Mouse (Mus musculus) olfactory bulb, adult 2 months (tissue): ENCODE results near the gene Gm525. TPM values are rescaled to one million over a fixed set of nuclear protein-coding genes. Genes with fewer than 3 reads are reported as not detected.
"Not testable (repeated sequence)": the region's sequence is repeated elsewhere in the genome, so short reads cannot be mapped to it uniquely, and the experiment has no call there.

Experiments
- H3K27ac ChIP-seq: fragments of 200-500 bp; 2 replicates; pipeline ENCODE4 v1.5.1; 2012; ENCODE audit warnings: low read depth, low read length; ENCODE audit not compliant: insufficient read depth
- H3K4me1 ChIP-seq: fragments of 200-500 bp; 2 replicates; pipeline ENCODE4 v1.6.1; 2012; ENCODE audit warnings: low read length; ENCODE audit not compliant: control insufficient read depth, insufficient read depth
- H3K4me3 ChIP-seq: fragments of 200-500 bp; 2 replicates; pipeline ENCODE4 v1.5.1; 2012; ENCODE audit warnings: mild to moderate bottlenecking, low read depth, low read length, moderate library complexity; ENCODE audit not compliant: insufficient read depth
- CTCF ChIP-seq: fragments of 200-500 bp; IDR thresholded peaks from 2 replicates; pipeline ENCODE4 v1.5.1; 2012; ENCODE audit warnings: low read depth, mild to moderate bottlenecking, low read length, moderate library complexity; ENCODE audit not compliant: insufficient read depth
- POLR2A ChIP-seq: fragments of 200-500 bp; IDR thresholded peaks from 2 replicates; pipeline ENCODE4 v1.6.1; 2012; ENCODE audit warnings: mild to moderate bottlenecking, low read depth, low read length, moderate library complexity; ENCODE audit not compliant: insufficient read depth
- WGBS: fragments of 180-500 bp; shearing (Covaris S2); methylation state at CpG from one replicate; pipeline ENCODE4 v1.1.7; 2018; 5-methylcytosine and 5-hydroxymethylcytosine counted together
- polyA plus RNA-seq: library from polyadenylated mRNA; stranded (reverse); fragments of >200 nt; gene quantifications from 2 replicates; pipeline ENCODE4 v1.2.4, GENCODE M21; 2012; ENCODE audit warnings: low replicate concordance; ENCODE audit not compliant: missing spikeins, insufficient read depth, insufficient read length

Gm525 gene
- polyA plus RNA-seq, 1 experiment = not detected

DNA sequence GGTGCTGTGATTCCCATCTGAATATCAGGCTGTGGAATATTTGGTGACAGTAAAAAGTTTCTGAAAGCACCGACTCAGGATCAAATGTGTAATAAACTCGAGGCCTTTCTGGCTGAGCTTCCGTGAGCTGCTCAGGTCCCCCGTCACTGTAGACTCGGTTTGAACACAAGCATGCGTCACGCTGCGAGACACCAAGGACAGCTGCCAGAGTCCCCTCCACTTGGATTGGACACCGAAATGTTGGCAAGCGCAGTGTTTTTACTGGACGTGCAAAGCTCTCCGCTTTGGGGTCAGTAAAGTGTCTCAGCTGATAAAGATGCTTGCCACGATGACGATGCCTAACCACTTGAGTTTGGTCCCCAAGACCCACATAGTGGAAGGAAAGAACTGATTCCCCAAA, 5.0 kb upstream of the Gm525 start:
- no peak overlapping the region for H3K27ac ChIP-seq
- TF ChIP-seq CTCF (no peak), POLR2A (no peak)
- no peaks in the 10 kb centered on the region for H3K4me1 ChIP-seq
- 85% methylated on average over 14 of the region's 14 CpGs for WGBS
- H3K4me3 ChIP-seq = no peak overlapping the region

DNA sequence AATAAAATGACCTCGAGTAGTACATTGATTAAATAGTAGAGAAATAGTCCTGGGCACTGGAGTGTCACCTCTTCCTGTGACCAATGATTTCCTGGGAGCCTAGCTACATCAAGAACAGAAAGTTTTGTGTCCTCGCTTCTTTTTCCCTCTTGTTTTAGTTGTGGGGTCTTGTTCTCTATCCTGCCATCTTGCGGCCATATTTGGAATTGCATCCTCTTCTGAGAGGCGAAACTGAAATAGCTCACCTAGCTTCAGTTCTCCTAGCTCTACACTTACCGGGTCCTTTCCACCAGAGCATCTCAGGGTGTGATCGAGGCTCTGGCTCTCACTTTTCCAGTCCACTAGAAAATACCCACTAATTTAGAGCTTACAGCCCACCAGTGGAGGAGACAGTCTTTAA, 4.3 kb upstream of the Gm525 start:
- no peaks in the 10 kb centered on the region for H3K4me1 ChIP-seq
- no peak overlapping the region for H3K27ac ChIP-seq
- 16% methylated on average over 6 of the region's 6 CpGs for WGBS
- no peak overlapping the region for H3K4me3 ChIP-seq
- TF ChIP-seq CTCF (no peak), POLR2A (no peak)

DNA sequence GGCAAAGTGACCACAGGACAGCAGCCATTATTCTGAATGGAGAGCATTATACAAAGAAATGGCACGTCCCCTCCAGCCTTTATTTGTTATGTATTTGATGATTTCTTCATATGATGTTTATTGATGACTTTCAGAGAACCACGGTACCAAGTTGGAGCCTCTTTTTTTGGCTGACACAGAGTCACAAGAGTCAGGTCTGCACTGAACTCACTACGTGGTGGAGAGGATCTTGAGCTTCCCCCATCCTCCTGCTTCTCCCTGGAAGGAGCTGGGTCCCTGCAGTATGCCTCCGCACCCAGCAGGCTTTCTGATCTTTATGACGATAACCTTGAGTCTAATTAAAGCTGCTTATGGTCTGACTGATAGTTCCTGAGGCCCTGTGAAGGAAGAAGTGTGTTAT, 2.1 kb upstream of the Gm525 start:
- 80% methylated on average over 5 of the region's 5 CpGs for WGBS
- TF ChIP-seq CTCF (no peak), POLR2A (no peak)
- Histone ChIP-seq H3K4me3 (no peak overlapping the region), H3K4me1 (no peaks in the 10 kb centered on the region), H3K27ac (no peak overlapping the region)

DNA sequence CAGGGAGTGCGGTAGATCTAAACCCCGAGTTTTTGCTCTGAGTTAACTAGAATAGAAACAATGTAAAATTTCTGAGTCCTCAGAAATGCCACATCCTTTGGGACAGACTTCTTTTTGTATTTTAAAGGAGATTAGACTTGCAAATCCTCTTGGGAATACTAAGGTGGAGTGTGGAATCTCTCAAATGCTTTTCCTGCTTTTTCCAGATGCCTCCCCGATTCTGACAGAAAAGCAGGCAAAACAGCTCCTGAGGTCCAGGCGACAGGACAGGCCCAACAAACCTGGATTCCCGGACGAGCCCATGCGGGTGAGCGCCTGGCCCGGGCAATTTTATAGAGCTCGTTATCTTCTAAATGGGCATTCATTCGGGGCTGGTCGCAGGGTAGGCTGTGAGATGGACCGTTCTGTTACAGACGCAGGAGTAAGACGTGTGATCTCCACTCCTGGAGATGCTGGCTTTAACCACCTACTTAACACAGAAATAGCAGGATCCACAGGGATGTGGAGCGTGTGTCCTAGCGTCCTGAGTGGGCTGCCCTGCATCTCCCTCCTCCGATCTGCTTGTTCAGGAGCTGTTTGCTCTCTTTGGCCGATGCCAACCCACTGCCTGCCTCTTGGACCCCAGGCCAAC, 1.3 kb downstream of the Gm525 start:
- WGBS = 64% methylated on average over 19 of the region's 19 CpGs
- TF ChIP-seq POLR2A (no peak), CTCF (no peak)
- H3K27ac ChIP-seq = no peak overlapping the region
- no peaks in the 10 kb centered on the region for H3K4me1 ChIP-seq
- no peak overlapping the region for H3K4me3 ChIP-seq

DNA sequence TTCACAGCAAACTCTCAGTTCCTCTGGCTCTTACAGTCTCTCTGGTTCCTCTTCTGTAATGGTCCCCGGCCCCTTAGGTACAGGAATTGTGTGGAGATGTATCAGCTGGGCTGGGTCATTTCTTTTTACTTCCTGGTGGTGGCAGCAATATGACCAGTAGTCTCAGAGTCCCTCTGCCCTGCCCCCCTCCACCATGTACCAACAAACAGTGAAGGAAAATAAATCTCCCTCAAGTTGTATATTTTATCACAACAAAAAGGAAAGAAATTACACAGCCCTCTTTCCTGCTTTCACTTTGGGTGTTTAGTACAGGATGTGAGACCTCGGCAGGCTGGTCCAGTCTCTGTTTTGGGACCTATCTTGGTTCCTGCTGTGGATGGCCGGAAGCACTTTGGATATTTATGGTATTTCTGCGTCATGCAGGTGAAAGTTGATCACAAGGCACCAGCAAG, 2.8 kb downstream of the Gm525 start:
- WGBS = 93% methylated on average over 4 of the region's 4 CpGs
- Histone ChIP-seq H3K4me3 (no peak overlapping the region), H3K4me1 (no peaks in the 10 kb centered on the region), H3K27ac (no peak overlapping the region)
- TF ChIP-seq CTCF = no peak
- no peak for TF ChIP-seq POLR2A

DNA sequence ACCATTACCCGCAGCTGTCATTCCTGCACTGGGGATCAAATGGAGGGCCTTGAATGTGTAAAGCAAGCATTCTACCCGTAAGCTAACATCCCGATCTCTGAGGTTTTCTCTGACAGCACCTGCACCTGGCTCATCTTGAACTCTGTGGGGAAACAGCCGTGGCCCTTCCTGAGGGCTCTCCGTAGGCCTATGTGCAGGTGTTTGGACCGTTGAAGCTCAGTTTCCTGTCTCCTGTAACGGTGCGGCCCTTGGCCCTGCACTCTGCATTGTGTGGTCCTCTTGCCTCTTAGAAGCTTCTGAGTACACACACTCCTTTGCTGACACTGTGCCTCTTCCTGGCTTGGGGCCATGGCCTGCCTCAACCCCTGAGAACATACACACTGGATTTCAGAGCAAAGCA, 4.0 kb downstream of the Gm525 start:
- 93% methylated on average over 8 of the region's 8 CpGs for WGBS
- Histone ChIP-seq H3K4me1 (no peaks in the 10 kb centered on the region), H3K4me3 (no peak overlapping the region), H3K27ac (no peak overlapping the region)
- TF ChIP-seq POLR2A (no peak), CTCF (no peak)

- WGBS = 95% methylated on average over 3 of the region's 3 CpGs
- Histone ChIP-seq H3K4me1 (no peaks in the 10 kb centered on the region), H3K27ac (no peak overlapping the region), H3K4me3 (no peak overlapping the region)
- no peak for TF ChIP-seq CTCF
Measured at GRCm38 (mm10) chr11:89078305-89078704, 4.7 kb downstream of the Gm525 start.

GRCm38 (mm10) chr11:89078996-89079680, 5.5 kb downstream of the Gm525 start:
- no peak overlapping the region for H3K4me3 ChIP-seq
- 90% methylated on average over 16 of the region's 16 CpGs for WGBS
- no peak overlapping the region for H3K27ac ChIP-seq
- no peaks in the 10 kb centered on the region for H3K4me1 ChIP-seq
- TF ChIP-seq CTCF = no peak
- no peak for TF ChIP-seq POLR2A

DNA sequence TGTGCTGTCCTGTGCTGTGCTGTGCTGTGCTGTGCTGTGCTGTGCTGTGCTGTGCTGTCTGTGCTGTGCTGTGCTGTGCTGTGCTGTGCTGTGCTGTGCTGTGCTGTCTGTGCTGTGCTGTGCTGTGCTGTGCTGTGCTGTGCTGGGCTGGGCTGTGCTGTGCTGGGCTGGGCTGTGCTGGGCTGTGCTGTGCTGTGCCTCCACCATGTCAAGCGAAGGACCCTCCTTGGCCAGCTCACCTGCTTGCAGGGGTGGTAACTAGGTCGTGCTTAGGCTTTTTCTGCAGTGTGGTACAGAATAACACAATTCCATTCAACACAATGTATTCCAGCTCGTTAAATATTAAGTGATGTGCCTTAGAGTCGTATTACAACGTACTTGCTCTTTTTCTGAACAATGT, 8.3 kb downstream of the Gm525 start:
- H3K4me1 ChIP-seq, H3K4me3 ChIP-seq, H3K27ac ChIP-seq: not testable (repeated sequence)
- WGBS = 56% methylated on average over 5 of the region's 5 CpGs

- 69% methylated on average over 3 of the region's 3 CpGs for WGBS
Measured at GRCm38 (mm10) chr11:89082691-89083090, 9.1 kb downstream of the Gm525 start.

More at GRCm38 (mm10) chr11:89082691-89083090, 9.1 kb downstream of the Gm525 start:
- H3K4me3 ChIP-seq, H3K27ac ChIP-seq, H3K4me1 ChIP-seq: not testable (repeated sequence)
